Mouse (Mus musculus) adrenal gland, postnatal 10 days (tissue): ENCODE measurements around the gene Ceacam19. TPM values are rescaled to one million over a fixed set of nuclear protein-coding genes. Genes with fewer than 3 reads are reported as not detected.
"Not testable (repeated sequence)": the region's sequence is repeated elsewhere in the genome, so short reads cannot be mapped to it uniquely, and the experiment has no call there.

ENCODE experiments used
- DNase-seq: peaks from one replicate; pipeline ENCODE4 v3.0.0; 2021; ENCODE audit warnings: mixed read lengths
- long read RNA-seq, 2 experiments: library from polyadenylated mRNA; stranded (forward); transcript quantifications; one replicate each; pipeline ENCODE4 v2.0.0; 2021
- total RNA-seq, 2 experiments: library from RNA; stranded (reverse); gene quantifications; 2 replicates each; pipeline ENCODE4 v1.2.3; 2021

The Ceacam19 gene
- not detected for total RNA-seq
- long read RNA-seq, experiment 1 = 0 reads
- long read RNA-seq, experiment 2 = 0 reads

DNA sequence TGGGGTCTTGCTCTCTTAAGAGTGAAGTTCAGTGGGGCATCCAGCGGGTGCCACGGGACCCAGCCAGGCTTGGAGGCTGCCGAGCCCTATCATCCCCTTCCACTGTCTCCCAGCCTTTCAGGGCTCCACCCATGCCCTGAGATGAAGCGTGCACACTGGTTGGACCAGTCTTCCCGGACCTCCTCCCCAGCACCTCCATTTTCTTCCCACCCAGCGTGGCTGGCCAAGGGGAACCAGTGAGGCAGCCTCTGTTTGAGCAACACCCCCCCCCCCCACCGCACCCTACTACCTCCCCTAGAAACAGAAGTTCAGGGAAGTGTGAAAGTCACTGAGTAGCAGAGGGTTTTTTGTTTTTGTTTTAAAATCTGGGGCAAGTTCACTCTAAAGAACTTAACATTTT lies at the start of gene Ceacam19:
Gene Ceacam19 (minus strand): TSS at position 117 of the 400 bp plus-strand sequence.
- no peak for DNase-seq

DNA sequence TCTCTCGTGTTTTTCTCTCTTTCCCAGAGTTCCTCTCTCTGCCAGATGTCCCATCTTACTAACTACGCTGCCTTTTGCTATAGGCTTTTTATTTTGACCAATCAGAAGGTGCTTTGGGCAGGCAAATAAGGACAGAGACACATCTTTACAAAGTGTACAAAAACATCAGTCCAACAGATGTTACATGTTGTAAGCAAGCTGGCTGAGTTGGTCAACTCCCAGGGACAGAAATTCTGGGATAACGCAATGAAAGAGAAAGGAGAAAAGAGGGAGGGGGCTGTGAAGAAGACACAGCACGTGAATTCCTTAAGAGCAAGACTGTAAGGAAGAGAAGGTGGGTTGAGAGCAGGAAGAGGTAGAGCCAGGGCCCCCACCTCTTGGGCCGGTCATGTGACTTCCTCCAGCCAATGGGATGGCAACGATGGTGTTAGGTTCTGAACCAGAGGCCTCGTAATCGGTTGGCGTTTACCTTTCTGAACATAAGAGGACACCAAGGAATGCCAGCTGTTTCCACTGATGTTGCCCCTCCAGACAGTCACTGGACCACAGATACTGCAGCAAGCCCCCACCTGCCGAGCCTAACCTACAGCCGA lies 49.6 kb upstream of the Ceacam19 start:
- DNase-seq = no peak

DNA sequence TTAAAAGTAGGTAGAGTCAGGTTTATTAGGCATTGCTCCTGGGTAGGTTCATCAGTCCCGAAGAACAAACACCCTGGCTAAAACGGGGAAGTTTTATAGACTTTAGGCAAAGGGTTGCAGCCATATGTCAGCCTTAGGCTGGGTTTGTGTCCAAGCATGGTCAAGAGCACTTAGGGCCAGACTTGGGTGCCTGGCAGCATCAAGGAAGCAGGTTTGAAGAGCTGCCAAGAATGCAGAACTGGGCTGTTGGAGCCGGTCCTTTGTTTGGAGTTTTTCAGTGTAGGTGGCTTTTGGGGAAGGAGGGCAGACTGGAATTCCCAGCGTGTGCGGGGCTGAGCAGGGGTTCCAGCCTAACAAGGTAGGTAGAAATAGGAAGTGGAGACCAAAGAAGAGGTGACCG lies 48.2 kb upstream of the Ceacam19 start:
- DNase-seq = peak; percentile 33

DNA sequence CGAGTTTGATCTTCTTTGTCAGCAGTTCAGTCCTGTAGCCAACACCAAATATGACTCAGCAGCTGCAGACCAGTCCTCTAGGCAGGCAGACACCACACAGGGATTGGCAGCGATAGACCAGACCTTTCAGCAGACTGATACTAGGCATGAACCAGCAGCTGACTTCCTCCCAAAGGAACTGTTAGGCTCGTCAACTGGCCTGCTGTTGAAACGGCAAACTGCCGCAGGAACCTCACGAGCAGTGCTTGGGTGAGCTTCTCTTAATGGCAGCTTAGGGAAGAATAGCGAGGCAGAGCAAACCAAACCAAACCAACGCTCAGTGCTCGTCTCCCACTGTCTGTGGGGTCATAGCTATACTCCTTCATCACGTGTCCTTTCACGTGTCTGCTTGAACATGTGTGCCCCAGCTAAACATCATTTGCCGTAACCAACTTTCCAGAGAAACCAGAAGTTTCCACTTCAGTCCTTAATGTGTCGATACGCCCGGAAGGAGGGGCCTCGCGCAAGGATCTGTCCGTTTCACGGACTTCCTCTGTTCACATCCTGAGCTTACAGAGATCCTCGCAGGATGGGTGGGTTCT lies 47.5 kb upstream of the Ceacam19 start:
- peak; percentile 18 for DNase-seq

DNA sequence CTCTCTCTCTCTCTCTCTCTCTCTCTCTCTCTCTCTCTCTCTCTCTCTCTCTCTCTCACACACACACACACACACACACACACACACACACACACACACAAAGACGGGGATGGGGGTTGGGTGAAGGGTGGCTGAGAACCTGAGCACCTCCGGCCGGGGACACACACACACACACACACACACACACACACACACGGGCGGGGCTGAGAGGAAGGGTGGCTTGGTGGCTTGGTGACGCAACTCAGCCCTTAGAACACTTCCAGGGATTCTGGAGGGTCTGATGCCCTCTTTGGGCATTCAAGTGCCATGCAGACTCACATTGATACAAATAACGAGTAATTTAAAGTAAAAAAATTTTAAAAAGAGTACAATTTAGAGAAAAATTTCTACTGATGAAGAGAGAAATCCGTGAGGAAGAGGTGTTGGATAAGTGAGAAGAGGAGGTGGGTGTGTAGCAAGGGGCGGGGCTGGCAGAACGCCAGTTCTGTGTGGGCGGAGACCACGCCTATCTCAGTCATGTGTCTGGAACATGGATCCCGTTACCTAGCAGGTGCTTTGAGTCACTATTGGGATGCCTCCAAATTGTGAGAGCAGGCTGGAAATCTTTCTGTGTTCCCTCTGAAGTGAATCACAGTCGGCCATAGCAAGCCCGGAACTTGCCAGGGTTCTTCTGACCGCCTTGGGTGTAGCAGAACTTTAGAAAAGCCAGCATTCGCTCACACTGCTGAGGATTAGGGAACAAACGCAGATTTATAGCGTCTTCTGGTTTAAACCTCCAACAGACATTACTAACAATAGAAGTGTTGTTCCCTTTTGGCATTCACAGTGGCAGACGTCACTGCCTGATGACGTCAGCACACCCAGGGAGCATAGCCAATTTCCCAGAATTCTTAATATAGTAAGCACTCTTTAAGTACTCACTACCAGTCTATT lies 45.4 kb upstream of the Ceacam19 start:
- peak; percentile 72 for DNase-seq

DNA sequence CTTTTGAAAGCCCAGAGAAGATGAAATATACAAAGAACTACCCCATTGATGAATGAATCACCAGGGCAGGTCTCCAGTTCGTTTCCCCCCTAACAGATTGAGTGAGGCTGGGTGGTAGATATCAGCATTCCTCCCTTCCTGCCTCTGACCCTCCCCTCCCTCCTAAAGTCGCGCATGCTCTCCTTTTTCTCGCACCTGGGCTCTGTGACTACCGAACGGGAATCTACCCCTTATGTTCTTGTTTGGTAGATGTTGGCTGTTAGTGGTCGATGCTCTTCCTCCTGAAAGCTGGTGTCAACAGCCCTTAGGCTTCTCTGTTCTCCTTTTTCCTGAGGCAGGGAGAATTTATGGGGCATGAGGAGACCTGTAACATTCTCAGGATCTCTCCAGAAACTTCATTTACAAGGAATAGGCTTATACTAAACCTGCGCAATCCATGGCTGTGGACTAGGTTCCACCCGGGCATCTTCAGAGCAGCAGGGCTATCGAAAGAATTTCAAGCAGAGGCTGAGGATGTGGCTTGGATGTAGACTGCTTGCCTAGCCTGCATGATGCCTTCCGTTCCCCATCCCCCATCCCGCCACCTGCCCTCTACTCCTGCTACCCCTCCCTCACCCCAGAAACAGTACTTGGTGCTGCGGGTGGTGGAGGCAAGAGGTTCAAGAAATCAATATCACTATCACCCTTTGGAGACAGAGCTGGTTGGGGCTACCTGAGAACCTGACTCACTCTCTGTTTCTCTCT lies 44.5 kb upstream of the Ceacam19 start:
- no peak for DNase-seq

DNA sequence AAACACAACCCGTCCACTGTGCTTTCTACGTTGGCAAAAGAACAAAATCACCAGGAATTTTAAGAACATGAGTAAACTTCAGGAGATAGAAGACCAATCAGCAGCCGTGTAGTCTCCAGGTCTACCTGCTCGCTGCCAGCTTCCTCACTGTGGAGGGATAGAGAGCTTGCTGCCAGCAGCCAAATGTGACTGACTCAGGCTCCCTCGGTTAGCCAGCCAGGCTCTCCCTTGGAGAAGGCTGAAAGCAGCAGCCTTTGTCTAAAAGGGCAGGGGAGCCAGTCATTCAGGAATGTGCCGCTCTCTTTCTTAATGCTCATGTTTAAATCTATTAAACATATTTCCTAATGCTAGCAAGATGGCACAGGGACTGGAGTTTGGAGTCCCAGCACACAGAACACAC lies 42.7 kb upstream of the Ceacam19 start:
- not testable (repeated sequence) for DNase-seq

DNA sequence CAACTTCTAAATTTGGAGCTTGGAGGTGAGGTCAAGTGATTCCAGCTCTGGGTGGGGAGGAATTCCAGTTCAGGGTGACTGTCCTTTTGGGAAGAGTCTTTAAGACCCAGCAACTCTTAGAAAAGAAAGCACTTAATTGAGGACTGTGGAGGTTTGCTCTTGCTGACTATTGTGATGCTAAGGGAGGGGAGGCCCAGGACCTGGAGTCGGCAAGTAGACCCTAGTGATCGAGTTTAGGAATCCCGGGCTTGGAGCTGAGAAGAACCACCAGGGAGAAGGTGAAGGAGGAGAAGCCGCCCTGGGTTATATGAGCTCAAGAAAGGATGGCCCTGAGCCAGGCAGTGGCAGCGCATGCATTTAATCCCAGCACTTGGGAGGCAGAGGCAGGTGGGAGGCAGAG lies 40.7 kb upstream of the Ceacam19 start:
- DNase-seq = no peak

DNA sequence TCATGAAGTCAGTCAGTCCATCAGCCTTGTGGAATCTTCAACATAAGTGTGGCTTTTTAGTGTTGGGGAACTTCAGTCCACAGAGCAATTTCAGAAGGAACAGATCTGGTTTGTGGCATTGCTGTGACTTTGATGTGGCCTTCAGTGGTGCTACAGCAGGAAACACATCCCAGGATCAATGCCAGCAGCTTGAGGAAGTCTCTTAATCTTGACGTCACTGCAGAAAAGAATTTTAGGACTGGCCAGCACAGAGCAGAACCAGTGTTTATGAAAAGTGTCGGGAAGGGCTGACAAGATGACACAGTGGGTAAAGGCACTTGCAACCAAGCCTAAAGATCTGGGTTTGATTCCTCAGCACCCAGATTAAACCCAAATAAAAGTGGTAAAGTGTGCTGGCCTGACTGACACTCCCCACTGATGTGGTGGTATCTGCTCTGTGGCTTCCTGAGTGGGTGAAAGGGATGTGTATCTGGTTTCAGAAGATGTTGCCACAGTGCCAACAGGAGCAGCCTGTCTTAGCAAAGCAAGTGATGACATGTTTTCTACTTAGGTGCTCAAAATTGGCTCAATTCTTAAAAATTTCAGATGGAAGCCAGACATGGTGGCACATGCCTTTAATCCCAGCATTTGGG lies 39.2 kb upstream of the Ceacam19 start:
- DNase-seq = peak; percentile 29

DNA sequence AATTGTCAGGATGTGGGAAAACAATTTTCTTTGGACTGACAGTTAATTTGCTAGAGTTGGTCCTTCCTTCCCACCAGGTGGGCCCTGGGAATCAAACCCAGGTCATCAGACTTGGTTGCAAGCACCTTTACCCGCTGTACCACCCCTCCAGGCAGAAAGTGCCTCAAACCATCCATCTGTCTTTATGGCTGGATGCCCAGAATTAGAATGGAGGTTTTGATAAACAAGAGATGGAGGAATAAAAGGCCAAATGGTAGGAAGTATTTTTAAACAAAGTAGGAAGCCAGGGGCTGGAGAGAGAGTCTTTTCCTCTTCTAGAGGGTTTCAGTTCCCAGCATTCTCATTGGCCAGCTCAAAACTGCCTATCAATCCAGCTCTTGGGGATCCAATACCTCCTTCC lies 37.6 kb upstream of the Ceacam19 start:
- DNase-seq = no peak

DNA sequence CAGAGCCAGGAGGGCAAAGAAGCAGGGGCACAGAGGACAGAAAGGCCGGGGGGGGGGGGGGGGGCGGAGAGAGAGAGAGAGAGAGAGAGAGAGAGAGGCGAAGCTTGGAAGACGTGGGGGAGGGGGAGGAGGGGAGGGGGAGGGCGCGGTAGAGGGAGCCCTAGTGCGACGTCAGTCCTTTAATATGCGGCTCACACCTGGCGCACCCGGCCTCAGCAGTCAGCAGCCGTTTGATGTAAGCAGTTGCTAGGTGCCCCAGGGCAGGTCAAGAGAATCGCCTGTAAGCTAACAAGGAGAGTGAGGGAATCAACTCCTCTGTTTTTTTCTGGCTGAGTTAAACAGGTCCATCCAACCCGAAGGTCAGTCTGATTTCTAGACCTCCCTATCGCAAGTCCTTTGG lies 36.0 kb upstream of the Ceacam19 start:
- no peak for DNase-seq

DNA sequence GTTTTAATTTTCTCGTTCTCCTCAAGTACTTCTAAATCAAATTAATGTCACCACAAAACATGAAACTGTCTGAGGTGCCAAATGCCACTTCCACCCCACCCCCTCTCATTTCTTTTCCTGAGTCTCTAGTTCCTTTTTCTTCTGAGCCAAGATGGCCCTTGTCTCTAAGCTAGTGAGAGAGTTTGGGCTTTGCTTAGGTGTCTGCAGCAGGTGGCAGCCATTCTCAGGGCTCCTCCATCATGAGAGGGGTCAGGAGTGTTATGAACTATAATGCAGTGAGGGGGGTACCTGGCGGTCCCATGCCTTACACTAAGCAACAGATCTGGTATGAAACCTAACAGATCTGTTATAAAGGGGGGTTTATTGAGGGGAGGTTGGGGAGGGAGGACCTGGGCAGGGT lies 35.6 kb upstream of the Ceacam19 start:
- DNase-seq = no peak

DNA sequence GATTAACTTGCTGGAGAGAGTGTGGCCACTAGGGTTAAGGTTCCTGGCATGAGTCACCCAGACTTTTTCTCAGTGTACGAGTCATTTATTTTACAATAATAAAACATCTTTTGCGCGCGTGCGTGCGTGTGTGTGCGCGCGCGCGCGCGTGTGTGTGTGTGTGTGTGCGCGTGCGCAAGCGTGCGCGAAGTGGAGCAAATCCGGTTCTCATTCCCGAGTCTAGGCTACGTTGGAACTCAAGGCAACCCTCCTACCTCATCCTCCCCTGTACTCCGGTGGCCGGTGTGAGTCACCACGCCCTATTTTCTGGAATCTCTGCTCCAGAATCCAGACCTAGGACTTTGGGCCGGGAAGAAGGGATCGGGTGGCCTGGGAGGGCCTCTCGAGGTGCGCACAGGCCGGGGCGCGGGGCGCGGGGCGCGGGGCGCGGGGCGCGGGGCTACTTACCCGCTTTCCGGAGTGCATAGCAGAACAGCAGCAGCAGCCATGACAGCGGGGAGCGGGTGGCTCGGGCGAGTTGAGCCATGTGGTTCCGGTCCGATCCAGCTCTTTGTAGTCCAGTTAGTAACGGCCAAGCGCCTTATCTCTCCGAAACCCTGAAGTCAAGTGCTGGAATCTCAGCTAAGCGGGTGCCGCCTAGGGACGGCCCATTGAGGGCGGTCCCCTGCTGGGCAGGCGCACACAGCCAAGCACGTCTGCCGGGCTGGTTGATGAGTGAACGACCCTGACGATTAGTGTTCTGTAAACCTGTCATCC lies 32.9 kb upstream of the Ceacam19 start, which contains the start of gene Pvr:
Gene Pvr (minus strand): TSS at position 655 of the 756 bp plus-strand sequence.
- DNase-seq = peak; percentile 89

DNA sequence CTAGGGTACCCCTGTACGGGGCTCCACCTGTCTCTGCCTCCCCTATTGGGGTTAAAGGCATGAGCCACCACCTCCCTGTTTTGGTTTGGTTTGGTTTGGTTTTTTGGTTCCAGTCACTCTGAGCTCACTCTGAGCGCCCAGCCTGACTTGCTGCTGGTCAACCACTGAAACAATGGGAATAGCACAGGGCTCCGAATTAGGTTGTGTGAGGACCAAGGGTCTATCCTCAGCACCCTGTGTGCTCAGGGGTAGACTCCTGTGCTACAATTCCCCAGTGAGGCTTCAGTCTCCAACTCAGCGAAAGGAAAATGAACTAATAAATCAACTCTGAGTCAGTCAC lies 32.4 kb upstream of the Ceacam19 start:
- DNase-seq = no peak

DNA sequence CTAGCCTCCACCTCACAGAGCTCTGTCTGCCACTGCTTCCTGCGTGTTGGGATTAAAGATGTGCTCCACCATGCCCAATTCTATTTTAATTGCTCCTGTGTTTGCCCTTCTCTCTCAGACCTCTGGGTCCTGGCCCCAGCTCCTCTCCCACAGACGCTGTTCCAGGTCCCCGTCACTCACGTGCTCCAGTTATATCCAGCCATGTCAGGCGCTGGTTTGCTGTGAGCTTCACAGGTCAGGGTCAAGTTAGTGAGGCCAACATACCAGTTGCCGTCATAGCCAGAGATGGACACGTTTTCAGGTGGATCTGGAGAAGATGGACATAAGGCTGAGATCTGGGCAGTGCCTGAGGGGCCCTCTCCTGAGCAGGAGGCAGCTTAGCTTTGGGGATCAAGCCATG lies 26.8 kb upstream of the Ceacam19 start:
- no peak for DNase-seq

DNA sequence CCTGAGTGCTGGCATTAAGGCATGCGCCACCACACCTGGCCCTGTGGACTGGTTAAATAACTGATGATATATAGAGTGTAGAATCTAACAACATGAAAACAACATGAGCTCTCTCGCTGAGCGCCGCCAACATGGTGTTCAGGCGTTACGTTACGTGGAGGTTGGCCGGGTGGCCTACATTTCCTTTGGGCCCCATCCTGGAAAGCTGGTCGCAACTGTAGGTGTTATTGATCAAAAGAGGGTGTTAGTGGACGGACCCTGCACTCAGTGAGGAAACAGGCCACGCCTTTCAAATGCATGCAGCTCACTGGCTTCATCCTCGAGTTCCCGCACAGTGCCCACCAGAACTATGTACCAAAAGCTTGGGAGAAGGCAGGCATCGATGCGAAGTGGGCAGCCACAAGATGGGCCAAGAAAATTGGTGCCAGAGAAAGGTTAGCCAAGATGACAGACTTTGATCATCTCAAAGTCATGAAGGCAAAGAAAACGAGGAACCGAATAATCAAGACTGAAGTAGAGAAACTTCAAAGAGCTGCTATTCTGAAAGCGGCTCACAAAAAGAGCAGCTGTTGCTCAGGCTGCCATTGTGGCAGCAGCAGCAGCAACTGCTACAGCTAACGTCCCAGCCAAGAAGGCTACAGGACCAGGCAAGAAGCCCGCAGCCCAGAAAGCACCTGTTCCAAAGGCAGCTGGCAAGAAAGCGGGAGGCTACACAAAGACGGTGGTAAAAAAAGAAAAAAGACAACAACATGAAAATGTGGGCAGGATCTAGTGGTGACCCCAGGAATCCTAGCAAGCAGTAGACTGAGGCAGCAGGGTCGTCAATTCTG lies 24.1 kb upstream of the Ceacam19 start:
- DNase-seq = no peak

DNA sequence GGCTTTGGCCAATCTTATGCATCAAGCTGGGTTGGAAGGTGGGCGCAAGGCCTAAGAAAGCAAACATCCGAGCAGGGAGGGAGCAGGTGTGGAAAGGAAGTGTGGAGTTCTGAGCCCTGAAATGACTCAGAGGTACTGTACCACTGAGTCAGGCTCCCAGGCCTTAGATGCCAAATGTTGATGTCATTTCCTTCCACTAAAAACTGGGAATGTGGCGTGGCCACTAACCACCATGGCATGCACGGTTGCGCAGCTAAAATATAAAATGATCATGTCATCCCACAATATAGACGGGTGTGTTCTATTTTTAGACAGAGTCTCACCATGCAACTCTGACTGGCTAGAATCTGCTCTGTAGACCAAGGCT lies 23.5 kb upstream of the Ceacam19 start:
- no peak for DNase-seq

DNA sequence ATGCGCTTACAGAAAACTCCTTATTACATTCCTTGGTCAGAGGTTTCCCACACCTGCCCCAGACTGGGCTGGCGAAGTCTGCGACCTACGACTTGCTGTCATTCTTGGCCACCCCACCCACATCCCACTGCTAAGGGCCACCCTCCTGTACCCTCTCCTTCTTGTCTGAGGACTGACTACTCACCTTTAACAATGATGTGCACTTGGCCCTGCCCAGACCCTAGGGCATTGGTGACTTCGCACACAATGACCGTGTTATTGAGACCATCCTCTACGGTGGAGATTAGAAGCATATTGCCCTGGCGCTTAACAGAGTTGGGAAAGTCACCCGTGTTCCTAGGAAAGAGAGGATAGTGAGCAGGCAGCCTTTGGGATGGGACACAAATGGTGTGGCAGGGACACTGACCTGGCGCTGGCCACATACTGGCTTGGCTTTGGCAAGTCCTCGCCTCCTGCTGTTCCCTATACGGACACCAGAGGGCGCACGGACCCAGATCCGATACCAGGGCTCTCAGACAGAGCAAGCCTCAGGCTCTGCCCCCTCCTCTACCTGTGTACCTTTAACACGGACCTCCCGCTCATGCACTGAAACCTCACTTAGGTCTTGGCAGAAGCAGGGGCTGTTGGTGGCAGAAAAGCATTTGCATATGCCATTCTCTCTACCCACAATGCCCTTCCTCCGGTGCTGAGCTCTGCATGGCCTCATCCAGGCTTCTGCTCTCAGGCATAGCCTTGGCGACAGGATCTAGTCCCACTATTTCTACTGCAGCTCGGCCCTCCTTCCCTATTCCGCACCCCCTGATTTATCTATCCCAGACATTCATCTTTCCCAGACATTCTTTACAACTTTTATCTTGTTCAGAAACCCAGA lies 22.9 kb upstream of the Ceacam19 start:
- peak; percentile 91 for DNase-seq

DNA sequence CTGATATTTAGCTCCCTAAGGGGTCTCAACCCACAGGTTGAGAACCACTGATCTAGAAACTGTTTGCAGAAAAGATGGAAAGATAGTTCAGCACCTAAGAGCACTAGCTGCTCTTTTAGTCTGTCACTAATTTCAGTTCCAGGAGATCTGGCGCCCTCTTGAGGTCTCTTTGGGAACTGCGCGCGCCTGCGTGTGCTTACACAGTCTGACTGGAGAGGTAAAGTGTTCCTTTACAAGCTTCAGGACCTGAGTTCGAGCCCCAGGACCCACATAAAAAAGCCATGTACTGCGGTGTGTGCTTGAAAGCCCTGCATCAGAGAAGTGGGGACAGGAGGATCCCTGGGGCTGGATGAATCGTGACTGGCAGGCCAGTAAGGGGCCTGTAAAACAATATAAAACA lies 2.1 kb upstream of the Ceacam19 start:
- peak; percentile 84 for DNase-seq
